Mouse (Mus musculus) thymus, postnatal 0 days (tissue): ENCODE measurements at regions not wholly inside any gene's neighbourhood (a gene's known extent, or its start where the extent isn't known, plus 50 kb on each side); places are given as distances from the start of the nearest gene placed in this dataset.

Experiments used
- DNase-seq: peaks from one replicate; pipeline ENCODE4 v3.0.0-alpha.2; 2015; ENCODE audit warnings: low spot score

DNA sequence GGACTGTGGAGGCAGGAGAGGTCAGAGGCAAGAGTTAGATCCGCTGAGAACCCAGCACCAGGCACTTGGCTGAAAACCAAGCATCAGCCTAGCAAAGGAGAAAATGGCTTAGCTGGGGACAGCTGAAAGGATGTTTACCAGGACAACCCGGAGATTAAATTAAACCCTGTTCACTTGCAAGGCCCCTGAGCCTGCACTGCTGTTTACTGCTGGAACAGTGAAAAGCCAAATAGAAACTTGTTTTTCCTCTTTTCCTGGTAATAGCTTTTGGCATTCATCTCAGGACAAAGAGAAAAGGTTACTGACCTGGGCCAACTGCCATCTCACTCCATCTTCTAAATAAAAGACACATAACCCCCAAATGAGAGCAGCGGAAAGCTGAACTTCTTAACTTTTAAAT, 531.3 kb downstream of the Insc start:
- DNase-seq = no peak

DNA sequence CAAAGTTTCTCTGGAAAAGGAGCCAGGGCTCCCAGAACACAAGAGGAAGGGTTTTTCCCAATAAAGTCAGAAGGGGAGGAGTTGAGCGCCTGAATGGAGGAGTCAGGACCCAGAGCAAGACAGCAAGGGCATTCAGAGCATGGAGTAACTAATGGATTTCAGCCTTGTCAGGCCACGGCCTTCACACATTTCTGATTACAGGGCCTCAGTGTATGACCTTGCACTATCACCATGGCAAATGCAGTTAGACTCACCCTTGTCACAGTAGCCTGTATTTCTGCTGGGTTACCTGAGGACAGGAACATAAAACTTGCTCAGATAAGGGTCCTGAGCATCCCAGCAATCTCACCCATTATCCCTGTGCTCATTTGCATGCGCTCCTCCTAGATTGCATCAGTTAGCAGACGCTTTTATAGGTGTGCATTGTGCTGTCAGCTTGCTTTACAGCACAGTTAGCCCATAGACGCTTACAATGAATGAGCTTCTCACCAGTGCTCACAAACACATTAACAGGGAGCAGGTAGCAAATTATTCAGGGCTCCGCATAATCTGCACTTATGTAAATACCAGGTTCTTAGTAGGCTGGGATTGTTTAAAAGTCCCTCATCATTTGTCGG, 547.4 kb downstream of the Insc start:
- no peak for DNase-seq

DNA sequence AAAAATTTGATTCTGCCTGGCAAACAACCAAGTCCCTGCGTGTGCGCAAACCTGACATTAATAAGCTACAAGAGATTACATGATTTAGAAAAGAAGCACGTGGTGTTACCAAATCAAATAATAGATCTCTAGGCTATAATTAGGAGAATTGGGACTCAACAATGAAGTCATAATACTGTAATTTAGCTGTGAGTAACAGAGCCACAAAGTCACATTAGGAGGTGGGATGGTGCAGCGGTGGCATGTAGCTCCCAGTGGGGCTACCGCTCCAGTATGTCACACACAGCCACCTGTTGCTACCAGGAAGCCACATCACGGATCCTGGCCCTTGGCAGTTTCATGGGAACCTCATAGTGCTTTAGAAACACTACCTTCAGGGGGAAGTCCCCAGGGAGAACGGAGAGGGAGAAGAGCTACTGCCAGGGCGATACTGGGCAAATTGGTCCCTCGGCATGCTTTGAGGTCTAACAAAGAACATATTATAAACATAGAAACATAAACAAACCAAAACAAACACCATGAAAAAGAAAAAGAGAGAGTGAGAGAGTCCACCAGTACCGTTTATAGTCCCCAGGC, 551.2 kb downstream of the Insc start:
- no peak for DNase-seq

DNA sequence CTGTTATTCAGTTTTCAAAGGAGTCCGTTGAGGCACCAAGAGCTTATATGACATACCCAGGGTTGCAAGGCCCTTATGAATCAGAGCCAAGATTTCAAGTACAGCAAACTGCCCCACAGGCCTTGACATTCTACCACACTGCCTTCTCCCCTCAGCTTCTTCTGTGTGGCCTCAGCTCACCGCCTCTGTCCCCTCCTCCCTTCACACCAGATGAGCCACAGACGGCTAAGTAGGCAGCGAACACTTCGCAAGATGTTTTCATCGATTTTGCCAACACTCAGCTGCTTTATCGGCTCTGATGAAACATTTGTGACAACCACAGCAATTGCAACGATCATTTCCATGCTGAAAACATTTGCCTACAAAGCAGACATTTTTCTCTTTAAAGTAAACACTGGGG, 556.7 kb downstream of the Insc start:
- DNase-seq = no peak

DNA sequence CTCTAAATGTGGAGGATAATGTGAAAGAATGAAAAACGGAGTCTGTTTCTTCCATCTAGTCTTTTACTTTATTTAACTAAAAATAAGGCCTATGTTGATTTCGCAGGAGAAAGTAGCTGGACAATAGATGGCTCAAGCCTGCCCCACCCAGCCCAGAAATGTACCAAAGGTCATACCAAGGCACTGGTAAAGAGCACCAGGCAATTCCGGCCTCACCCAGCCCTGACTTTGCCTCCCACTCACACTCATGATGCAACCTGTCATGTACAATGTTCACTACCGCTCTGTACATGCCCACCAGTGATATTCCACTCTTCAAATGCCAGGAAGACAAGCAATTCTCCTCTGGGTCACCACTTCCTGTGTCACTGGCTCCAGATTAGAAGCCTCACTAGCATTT, 564.9 kb downstream of the Insc start:
- DNase-seq = no peak

DNA sequence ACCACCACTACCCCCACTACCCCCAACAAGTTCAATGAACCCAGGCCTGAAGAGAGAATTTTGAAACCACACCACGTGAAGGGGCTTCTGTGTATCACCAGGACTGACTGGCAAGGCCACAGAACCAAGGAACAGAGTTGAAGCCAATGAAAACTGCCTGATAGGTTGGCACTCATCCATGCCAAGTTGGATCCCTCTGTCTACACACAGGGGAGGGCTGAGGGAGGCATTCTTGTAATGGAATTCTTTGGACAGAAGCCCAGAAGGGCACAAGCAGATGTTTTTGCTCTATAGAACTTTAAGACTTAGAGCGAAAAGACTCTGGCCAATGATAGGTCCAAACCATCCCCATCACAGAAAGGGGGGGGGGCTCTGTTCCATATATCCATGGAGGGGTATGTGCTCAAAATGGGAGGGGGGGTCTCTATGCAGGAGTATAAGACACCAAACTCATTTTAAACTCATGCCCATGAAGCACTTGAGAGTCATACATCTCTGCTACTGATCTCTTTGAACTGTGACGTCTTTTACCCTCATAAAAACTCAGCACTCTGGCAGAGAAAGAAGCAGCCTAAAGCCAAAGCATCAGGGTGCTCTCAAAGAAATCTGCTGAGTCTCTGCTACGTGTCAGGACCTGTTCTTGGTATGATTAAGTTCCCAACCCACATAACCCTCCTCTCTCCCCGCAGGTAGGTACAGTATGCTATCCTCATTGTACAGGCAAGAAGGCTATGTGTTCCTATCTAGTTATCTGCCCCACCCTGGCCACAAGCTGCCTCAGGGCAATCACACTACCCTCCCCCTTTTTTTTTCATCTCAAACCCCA, 567.1 kb downstream of the Insc start:
- no peak for DNase-seq

DNA sequence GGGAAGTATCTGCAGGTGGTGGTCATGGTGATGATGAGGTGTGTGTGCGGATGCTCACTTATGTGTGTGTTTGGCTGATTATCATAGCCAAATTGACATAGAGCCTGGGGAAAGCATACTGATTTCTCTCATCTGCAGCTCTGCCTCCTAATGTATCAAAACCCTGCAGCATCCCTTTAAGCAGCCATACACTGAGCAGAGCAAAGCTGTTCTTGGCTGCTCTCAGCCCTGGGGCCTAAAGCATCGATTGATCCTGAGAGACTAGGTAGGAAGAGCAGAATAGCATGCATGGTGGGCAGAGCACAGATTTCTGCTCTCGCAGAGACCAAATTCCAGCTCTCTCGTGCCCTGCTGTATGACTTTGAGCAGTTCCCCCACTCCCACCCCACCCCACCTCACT, 576.0 kb downstream of the Insc start:
- no peak for DNase-seq

DNA sequence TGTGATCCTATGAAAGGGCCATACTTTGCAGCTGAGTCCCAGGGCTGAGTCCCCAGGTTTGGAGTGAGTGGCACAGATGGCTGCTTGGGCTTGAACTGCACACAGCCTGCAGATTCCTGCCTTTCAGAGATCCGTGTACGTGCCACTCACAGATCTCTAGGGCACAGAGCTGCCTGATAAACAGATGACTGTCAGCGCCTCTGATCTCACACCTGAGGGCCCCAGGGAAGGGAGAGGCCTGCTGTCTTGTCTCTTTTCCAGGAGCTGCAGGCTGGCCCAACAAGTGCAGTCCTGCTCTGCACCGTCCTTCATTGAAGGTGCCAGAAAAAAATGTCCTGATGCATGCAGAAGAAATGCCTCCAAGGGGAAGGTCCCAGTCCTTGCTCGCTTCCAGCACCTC, 579.5 kb downstream of the Insc start:
- peak; percentile 18 for DNase-seq

DNA sequence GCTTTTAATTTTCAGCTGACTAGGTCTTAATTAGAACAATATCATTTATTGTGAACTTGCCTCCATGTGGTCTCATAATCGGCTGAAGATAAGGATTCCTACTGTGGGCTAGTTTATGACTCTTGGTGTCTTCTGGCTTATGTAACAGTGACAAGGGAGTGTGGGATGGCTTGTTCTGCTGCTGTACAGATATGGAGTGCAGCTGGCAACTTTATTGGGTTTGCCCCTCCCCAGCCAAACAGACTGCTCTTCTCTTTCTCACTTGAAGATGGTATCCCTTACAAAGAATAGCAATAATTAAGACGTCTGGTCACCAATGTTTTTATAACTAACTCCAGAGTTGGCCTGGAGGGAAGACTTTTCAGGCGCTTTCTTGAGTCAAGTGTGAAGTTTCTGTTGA, 584.8 kb downstream of the Insc start:
- no peak for DNase-seq

DNA sequence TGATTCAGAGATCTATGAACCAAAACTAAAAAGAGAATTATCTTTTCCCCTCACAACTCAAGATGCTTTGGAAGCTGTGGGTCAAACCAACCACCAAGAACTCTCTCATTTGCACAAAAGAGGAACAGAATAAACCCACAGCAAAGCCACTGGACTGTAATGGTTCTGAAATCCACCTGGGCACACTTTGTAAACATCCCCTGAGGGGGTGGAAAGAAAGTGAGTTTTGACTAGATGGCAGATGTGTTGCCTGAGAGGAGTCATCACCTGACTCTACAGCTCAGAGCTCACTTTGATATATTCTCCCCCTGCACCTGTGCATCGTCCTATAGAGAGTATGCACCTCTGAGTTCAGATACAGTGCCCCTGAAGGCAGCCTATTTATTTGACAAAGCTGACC, 588.2 kb downstream of the Insc start:
- peak; percentile 13 for DNase-seq

DNA sequence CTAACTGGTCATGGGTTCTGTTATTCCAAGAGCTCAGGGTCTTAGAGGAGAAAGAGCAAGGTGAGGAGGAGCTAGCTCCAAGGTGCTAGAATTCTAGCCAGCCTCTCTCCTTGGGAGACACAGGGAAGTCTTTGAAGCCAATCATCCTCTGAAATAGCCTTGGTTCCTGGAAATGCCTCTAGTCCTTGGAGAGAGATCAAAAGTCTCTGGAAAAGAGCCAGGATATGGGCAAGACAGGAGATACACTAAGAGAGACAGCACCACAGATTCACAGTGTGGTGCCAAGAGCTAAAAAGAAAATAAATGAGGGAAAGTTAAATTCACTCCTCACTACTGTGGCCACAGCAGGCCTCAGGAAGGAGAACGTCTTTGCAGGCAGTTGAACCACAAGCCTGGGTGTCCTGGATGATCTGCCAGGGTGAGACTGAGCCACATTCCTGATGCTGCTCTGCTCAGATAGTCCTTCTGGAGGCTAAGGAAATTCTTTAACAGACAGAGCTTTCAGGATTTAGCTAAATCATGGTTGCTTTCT, 589.6 kb downstream of the Insc start:
- no peak for DNase-seq

DNA sequence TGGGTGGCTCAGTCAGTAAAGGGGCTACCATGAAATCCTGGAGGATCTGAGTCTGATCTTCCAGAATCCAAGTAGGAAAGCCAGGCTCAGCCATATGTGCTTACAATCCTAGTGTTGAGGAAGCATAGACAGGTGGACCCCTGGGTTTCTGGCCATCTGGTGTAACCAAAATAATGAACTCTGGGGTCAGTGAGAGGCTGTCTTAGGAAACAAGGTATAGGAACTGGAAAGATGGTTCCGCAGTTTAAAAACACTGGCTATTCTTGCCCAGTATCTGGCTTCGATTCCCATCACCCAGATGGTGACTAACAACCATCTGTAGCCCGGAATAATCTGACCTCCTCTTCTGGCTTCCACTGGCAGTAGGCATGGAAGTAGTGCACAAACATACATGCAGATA, 591.6 kb downstream of the Insc start:
- DNase-seq = no peak

DNA sequence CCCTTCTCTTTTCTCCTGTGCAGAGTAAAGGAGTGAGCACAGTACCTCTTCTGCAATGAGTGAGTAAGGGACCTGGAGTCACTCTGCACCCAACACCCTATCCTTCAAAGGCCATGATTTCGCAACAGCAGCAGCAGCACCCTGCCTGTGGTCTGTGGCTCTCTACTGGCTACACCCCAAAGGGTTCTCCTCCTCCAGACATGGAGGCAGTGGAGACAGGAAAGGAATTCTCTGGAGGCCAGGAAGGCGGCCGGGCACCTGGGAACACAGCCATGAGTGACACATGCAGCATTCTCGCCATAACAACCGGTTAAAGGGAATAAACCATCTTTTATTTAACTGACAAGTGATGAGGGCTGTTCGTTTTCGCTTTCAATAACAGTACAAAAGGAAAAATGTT, 596.7 kb downstream of the Insc start:
- DNase-seq = no peak

DNA sequence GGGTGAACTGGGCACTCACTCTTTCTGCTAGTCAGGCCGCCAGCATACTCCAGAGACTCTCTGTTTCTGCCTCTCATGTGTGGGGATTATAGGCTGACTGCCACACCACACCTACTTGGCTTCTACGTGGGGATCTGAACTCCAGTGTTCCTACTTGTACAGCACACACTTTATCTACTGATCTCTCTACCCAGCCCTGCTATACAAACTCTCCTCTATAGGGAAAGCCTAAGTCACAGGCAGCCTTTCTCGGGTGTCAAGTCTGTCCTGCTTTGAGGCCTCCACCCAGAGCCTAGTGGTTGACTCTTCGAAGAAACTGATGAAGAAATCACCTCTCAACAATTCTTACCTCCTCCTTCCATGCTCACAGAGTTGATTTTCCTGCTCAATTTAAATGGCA, 597.5 kb downstream of the Insc start:
- no peak for DNase-seq

DNA sequence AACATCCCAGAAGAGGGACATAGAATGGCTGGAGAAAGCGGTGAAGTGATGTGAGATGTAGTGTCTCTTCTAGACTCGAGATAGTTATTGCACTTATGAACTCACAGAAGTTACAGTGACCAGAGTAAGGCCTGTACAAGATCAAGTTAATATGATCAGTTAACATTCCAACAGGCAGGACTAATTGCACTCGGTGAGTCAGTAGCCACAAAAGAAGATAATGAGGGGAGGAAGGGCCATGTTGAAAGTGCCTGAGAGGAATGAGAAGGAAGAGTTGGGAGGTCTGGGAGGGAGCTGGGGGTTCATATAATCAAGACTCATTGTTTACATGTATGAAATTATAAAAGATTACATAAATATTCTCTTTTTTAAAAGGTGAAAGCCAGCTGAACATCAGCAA, 602.3 kb downstream of the Insc start:
- DNase-seq = no peak

DNA sequence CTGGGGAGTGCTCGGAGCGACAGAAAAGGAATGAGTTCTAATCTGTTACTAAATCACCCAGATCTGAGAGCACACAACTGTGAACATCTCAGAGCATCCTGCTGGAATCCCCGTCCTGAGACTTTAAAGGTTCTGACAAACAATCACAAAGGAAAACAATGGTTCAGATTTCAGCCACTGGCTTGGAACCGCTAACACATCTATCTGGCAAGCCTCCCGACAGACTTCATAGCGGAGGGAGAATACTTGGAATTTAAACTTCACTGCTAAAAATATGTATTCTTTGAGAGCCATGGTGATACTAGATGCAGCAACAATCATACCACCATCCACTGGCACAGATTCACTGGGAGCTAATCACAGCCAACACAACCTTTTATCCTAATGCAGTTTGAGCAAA, 615.2 kb downstream of the Insc start:
- DNase-seq = no peak

DNA sequence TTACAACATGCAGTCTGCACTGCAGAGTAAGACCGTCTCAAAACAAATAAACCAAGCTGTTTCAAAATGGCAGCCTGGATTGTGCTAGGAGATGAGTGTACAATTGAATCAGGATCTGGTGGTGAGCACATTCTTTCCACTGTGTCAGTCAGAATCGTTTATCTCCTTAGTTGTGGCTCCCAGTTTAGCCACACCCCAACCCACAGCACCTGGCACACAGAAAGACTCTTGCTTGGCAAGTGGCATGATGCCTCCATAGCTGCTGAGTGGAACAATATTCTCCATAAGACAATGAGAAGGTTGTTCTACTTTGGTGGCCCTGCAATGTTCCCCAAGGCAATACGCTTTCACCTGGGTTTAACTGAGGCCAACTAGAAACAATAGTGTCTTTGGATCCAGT, 616.6 kb downstream of the Insc start:
- peak; percentile 56 for DNase-seq

DNA sequence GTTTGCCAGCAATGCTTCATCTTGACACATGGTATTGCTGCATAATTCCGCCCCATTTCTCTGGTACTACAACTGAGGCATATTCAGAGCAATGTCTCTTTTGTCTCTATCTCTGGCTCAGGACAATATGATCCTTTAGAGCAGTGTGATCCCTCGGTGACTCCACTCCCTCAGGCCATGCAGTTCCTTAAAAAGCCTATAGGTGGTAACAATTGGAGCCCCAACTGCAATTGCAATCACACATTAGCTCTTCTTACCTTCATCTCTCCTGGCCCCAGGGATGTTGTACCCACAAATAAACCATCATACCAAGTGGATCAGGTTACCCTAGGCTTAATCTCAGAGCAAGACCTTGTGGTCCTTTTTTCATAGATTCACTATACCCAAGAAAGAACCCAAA, 618.6 kb downstream of the Insc start:
- DNase-seq = no peak

DNA sequence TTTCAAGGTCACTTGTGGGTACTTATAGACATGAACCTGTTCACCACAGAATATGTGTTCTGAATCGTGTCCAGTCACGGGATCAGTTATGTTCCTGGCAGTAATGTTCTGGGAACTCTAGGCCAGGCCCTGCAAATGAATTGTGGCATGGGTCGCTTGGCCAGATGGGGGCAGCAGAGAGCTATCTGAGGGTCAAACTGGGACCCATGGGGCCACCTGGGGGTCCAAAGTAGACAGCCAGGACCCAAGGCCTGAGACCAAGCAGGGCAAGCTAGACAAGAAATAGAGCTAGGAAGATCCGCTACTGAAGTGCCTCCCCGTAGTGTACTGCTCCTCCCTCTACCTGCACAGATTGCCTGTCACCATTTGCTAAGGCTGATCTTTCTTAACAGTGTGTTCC, 623.4 kb downstream of the Insc start:
- peak; percentile 54 for DNase-seq

DNA sequence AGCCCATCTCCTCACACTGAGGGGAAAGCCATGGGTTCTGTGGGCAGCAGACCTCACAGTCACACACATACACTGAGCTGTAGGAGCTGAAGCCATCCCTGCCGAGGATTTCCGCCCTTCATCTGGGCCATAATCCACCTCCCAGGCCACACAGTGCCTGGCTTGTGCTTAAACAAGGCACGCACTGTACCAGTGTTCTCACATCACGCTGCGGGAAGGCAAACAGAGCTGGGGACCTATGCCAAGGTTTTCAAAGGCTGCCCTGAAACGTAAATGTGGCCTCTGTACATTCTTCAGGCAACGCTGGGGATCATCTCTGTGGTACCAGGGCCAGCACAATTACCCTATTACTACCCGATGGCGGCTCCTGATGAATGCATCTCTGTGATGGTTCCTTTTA, 627.6 kb downstream of the Insc start:
- no peak for DNase-seq

DNA sequence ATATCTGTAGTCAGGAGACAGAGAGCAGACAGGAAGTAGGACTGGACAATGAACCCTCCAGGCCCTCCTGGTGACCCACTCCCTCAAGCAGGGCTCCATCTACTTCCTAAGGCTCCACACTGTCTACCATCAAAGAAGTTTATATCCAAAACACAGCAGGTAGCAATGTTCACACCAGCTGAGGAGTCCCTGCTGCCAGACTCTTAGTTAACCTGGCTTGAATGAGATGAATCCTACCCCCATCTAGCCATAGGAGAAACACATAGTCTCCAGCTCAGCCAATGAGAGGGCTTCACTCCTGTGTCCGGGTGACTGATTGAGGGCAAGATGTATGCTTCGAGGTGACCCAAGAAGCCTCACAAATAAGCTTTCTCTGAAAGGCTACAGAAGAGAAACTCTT, 629.4 kb downstream of the Insc start:
- DNase-seq = no peak

DNA sequence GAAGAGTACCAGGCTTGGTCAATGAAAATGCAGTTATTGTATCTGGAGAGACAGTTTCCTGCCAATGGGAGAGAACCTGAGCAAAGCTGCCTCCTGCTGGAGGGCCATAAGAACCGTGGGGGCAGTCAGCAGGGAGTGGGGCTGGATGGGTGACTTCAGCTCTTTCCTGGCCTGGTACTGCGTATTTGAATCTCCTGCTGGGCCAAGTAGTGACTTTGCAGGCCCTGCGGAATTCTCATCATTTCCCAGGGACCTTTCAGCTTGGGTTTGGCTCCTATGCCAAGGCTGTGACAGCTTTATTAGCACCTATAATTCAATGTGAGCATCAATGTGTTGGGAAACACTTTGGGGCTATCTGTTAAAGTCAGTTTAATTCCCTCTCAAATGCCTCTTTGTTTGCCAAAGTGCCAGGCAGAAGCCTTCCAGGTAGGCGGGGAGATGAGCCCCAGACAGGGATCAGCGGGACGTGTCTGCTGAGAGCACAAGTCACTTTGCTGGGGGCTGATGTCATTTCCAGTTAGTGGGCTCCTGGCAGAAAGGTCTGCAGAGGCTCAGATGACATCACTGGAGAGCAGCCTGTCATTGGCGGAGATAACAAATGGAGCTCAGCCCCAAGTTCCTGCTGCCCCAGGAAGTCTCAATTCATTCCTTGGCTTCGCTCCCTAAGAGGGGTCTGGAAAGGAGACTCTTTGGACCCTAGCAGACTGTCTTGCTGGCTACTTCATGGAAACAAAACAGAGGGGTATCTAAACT, 630.5 kb downstream of the Insc start:
- DNase-seq = peak; percentile 13
